Mouse (Mus musculus) liver, embryonic 14.5 days (tissue): Measurements from ENCODE around the gene Cep295nl. TPM values are rescaled to one million over a fixed set of nuclear protein-coding genes. Genes with fewer than 3 reads are reported as not detected.

Source experiments
- ATAC-seq: fragments of 200-750 bp; cut with Nextera tagmentation; 2 replicates; pipeline ENCODE4 v1.8.0; 2017; ENCODE audit warnings: moderate number of reproducible peaks, mild to moderate bottlenecking, moderate library complexity; ENCODE audit not compliant: insufficient read depth
- DNase-seq, 3 experiments: peaks; one replicate each; pipeline ENCODE4 v3.0.0-alpha.2; 2012 to 2013; ENCODE audit warnings: low read depth in 3 of 3, low spot score in 3 of 3
- H3K27ac ChIP-seq: fragments of 300-500 bp; sonication (generic); 2 replicates; pipeline ENCODE4 v1.5.1; 2014; ENCODE audit warnings: moderate library complexity, mild to moderate bottlenecking, control low read depth, inconsistent platforms
- H3K27me3 ChIP-seq: fragments of 300-500 bp; sonication (generic); 2 replicates; pipeline ENCODE4 v1.6.1; 2014; ENCODE audit warnings: mild to moderate bottlenecking, low read length, moderate library complexity; ENCODE audit not compliant: control insufficient read depth, insufficient read depth
- H3K36me3 ChIP-seq: fragments of 300-500 bp; sonication (generic); replicated peaks from 2 replicates; pipeline ENCODE4 v1.6.1; 2014; ENCODE audit warnings: low read depth; ENCODE audit not compliant: control insufficient read depth, insufficient read depth
- H3K4me1 ChIP-seq, 2 experiments: fragments of 200-500 bp in 1 of 2; fragments of 300-500 bp in 1 of 2; sonication (generic) in 1 of 2; replicated peaks; 2 replicates each; pipeline ENCODE4 v1.6.1; 2012 to 2014; ENCODE audit warnings: antibody characterized with exemption in 1 of 2, inconsistent platforms in 1 of 2, low read length in 1 of 2; ENCODE audit not compliant: control insufficient read depth in 2 of 2, insufficient read depth in 2 of 2
- H3K4me2 ChIP-seq: fragments of 300-500 bp; sonication (generic); 2 replicates; pipeline ENCODE4 v1.6.1; 2014; ENCODE audit warnings: low read depth, mild to moderate bottlenecking, control low read depth, moderate library complexity
- H3K4me3 ChIP-seq, 2 experiments: fragments of 200-500 bp in 1 of 2; fragments of 300-500 bp in 1 of 2; sonication (generic) in 1 of 2; 2 replicates each; pipeline ENCODE4 v1.5.1; 2012 to 2014; ENCODE audit warnings: low read depth in 2 of 2, low read length in 2 of 2, mild to moderate bottlenecking in 2 of 2, control low read depth in 1 of 2, inconsistent platforms in 1 of 2, moderate library complexity in 1 of 2; ENCODE audit not compliant: insufficient read depth in 1 of 2
- H3K9ac ChIP-seq: fragments of 300-500 bp; sonication (generic); replicated peaks from 2 replicates; pipeline ENCODE4 v1.6.1; 2014; ENCODE audit warnings: mild to moderate bottlenecking, control low read depth, moderate library complexity
- H3K9me3 ChIP-seq: fragments of 300-500 bp; sonication (generic); 2 replicates; pipeline ENCODE4 v1.6.1; 2016; ENCODE audit warnings: low read length, mixed read lengths; ENCODE audit not compliant: control insufficient read depth
- CTCF ChIP-seq: IDR thresholded peaks from 2 replicates; pipeline ENCODE4 v1.5.1; 2016; ENCODE audit warnings: antibody characterized with exemption, low read depth, control low read depth
- EP300 ChIP-seq: IDR thresholded peaks from 2 replicates; pipeline ENCODE4 v1.6.1; 2016; ENCODE audit warnings: antibody characterized with exemption, low read depth
- WGBS: fragments of 180-500 bp; shearing (Covaris S2); extraction: QIAGEN DNeasy Blood & Tissue Kit; methylation state at CpG from one replicate; pipeline ENCODE4 v1.1.7; 2014; ENCODE audit not compliant: insufficient replicate concordance; 5-methylcytosine and 5-hydroxymethylcytosine counted together
- polyA plus RNA-seq, 2 experiments: library from polyadenylated mRNA; depleted of rRNA in 1 of 2; stranded (reverse) in 1 of 2; unstranded in 1 of 2; fragments of >200 nt; fragmentation: Nextera tagmentation in 1 of 2; extraction: Ambion mirVana in 1 of 2; gene quantifications; 2 replicates each; pipeline versions ENCODE4 v1.2.1 to v1.2.3; 2012 to 2014

The Cep295nl gene
- polyA plus RNA-seq, 2 experiments: 0.04 TPM; not detected in 1

GRCm38 (mm10) chr11:118369657-118370056, 27.4 kb upstream of the Cep295nl start:
- no peak for DNase-seq
- Histone ChIP-seq H3K9me3 (no peaks in the 10 kb centered on the region), H3K4me2 (no peak overlapping the region), H3K27ac (no peak overlapping the region), H3K9ac (no peak overlapping the region), H3K4me1 (no peaks in the 10 kb centered on the region), H3K36me3 (no peaks in the 10 kb centered on the region), H3K4me3 (no peak overlapping the region), H3K27me3 (no peaks in the 10 kb centered on the region)
- WGBS: 53% methylated on average over 8 of the region's 8 CpGs
- no peak for TF ChIP-seq EP300
- no peak for TF ChIP-seq CTCF
- no peak for ATAC-seq

GRCm38 (mm10) chr11:118369251-118369650, 27.0 kb upstream of the Cep295nl start:
- DNase-seq (no peak), ATAC-seq (no peak)
- H3K27ac ChIP-seq: no peak overlapping the region
- no peaks in the 10 kb centered on the region for H3K27me3 ChIP-seq
- H3K9me3 ChIP-seq: no peaks in the 10 kb centered on the region
- no peak overlapping the region for H3K4me3 ChIP-seq
- no peak overlapping the region for H3K4me2 ChIP-seq
- TF ChIP-seq CTCF (no peak), EP300 (no peak)
- WGBS: 62% methylated on average over 5 of the region's 5 CpGs
- H3K36me3 ChIP-seq: no peaks in the 10 kb centered on the region
- H3K4me1 ChIP-seq: no peaks in the 10 kb centered on the region
- H3K9ac ChIP-seq: no peak overlapping the region

- 46% methylated on average over 3 of the region's 3 CpGs for WGBS
- H3K4me1 ChIP-seq: peaks cover 0 to 2% of the 10 kb centered on the region in 2 experiments; a peak in 1 of 4 replicates
- no peak overlapping the region for H3K4me2 ChIP-seq
- no peak overlapping the region for H3K27ac ChIP-seq
- no peaks in the 10 kb centered on the region for H3K36me3 ChIP-seq
- no peaks in the 10 kb centered on the region for H3K9me3 ChIP-seq
- H3K4me3 ChIP-seq: no peak overlapping the region
- DNase-seq (no peak), ATAC-seq (no peak)
- no peak overlapping the region for H3K9ac ChIP-seq
- H3K27me3 ChIP-seq: no peaks in the 10 kb centered on the region
- TF ChIP-seq CTCF (peak; percentile 48), EP300 (no peak)
Measured at GRCm38 (mm10) chr11:118368330-118368729, 26.0 kb upstream of the Cep295nl start.

- H3K9ac ChIP-seq: no peak overlapping the region
Measured at GRCm38 (mm10) chr11:118366559-118366958, 24.3 kb upstream of the Cep295nl start.

GRCm38 (mm10) chr11:118366108-118366507, 23.8 kb upstream of the Cep295nl start:
- Histone ChIP-seq H3K36me3 (no peaks in the 10 kb centered on the region), H3K4me1 (peaks cover 0 to 3% of the 10 kb centered on the region in 2 experiments; a peak in 1 of 4 replicates), H3K27ac (no peak overlapping the region), H3K4me2 (no peak overlapping the region), H3K4me3 (no peak overlapping the region), H3K9me3 (no peaks in the 10 kb centered on the region), H3K27me3 (no peaks in the 10 kb centered on the region), H3K9ac (no peak overlapping the region)
- DNase-seq (no peak), ATAC-seq (no peak)
- TF ChIP-seq CTCF: no peak
- no peak for TF ChIP-seq EP300
- WGBS: 42% methylated on average over 3 of the region's 3 CpGs

More at GRCm38 (mm10) chr11:118366559-118366958, 24.3 kb upstream of the Cep295nl start:
- TF ChIP-seq CTCF (no peak), EP300 (no peak)
- Histone ChIP-seq H3K27me3 (no peaks in the 10 kb centered on the region), H3K4me1 (peaks cover 0 to 3% of the 10 kb centered on the region in 2 experiments; a peak in 1 of 4 replicates), H3K4me2 (no peak overlapping the region), H3K4me3 (no peak overlapping the region), H3K9me3 (no peaks in the 10 kb centered on the region), H3K27ac (no peak overlapping the region), H3K36me3 (no peaks in the 10 kb centered on the region)
- DNase-seq (no peak), ATAC-seq (no peak)
- 59% methylated on average over 8 of the region's 8 CpGs for WGBS
